Mouse (Mus musculus) hematopoietic multipotent progenitor cell, adult 10-12 weeks (in vitro differentiated cells): ENCODE data around the gene Rnf212. TPM values are rescaled to one million over a fixed set of nuclear protein-coding genes. Genes with fewer than 3 reads are reported as not detected.

Experiments
- polyA plus RNA-seq: library from polyadenylated mRNA; stranded (reverse); fragments of >175 nt; gene quantifications from 2 replicates; pipeline ENCODE4 v1.2.3, GENCODE M21; 2012; ENCODE audit warnings: low replicate concordance

The Rnf212 gene
- 0.47 TPM in 1 of 2 replicates, not detected in the other for polyA plus RNA-seq

DNA sequence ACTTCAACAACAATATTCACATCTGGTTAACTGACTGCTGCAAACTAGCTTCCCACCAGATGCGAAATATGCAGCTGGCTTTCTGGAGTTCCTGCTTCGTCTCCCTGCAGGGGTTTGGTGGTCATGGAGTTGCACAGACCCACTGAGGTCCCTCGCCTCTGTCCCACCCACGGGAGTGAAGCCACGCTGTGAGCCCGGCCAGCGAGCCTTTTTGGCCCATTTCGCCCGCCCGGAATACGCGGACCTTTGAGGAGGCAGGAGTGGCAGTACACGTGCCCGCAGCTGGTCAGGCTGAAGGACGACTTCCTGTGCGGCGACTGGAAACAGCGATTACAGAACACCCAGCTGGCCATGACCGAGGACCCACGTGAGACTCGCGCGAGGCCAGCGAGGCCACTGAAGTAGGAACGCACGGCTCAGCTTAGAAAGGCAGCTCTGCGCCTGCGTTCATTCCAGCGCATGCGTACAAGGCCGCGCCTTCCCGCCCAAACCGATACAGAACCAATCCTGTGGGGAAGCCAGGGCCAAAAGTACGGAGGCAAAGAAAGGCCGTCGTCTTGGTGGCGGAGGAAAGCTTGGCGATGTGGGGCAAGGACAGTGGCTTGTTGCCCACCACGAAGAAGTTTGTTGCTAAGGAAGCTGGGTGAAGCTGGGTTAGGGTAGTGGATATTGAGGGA lies at the start of gene Rnf212:
Gene Rnf212, minus strand, starts transcription at position 353 of the 677 bp plus-strand sequence.

DNA sequence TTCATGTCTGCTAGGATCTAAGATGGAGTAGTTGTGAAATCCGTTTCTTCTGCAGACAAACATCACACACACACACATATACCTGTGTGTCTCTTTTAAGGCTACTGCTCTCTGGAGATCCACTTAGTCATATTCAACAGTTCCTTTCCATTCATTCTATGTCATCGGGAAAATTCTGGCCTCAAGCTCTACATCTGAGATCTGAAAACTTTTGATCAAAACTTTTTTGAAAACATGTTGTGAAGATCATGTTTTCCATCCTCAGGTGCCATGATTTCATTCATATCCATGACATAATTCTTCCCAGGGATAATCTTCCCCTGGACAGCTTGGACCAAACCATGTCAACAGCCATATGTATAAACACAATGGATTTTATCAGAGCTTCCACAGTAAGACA lies 34.0 kb upstream of the Rnf212 start, which contains the start of gene Vmn2r8:
Gene Vmn2r8, minus strand, starts transcription at position 101 of the 400 bp plus-strand sequence.

DNA sequence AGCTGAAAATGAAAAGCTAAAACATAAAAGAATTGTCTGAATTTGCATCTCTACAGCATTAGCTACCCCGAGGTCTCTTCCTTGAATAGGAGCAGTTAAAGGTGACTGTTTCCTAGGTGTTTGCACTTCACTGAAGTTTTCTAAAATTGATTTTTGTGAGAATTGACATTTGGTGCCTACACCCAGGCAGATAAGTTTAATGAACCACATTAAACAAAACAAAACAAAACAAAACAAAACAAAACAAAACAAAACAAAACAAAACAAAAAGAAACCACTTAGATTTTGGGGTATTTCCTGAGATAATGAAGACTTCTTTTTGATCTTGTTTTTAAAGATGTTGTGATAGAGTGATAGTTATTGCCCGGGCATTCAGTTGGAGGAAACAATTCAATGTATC lies 20.5 kb upstream of the Rnf212 start, which contains the start of gene Tmed11:
Gene Tmed11, minus strand, starts transcription at position 101 of the 400 bp plus-strand sequence.

DNA sequence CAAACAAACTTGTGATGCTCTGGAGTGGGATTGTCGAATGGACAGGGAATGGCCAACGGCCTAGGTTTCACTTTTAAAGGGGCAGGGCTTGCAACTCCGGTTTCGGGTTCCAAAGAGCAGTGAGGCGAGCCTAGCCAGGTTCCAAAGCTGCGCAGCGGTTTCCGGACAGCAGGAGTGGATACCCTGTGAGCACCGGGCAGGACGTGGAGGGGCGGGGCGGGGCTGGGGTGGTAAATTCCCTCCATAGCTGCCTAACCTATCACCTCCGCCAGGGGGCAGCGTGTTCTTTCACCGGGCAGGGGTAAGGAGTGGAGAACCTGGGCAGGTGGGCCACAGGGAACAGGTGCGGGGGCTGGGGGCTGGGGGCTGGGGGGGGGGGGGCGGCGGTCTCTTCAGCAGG lies 82.5 kb downstream of the Rnf212 start, which contains the start of gene Fgfrl1:
Gene Fgfrl1, plus strand, starts transcription at position 112 of the 400 bp plus-strand sequence.

Other genes starting within 250 kb of the Rnf212 start
- 0.24 and 0.42 TPM in 2 replicates for gene Cplx1, start 225.0 kb downstream of the Rnf212 start, polyA plus RNA-seq
- 78.6 and 91.9 TPM in 2 replicates for gene Gak, start 145.2 kb downstream of the Rnf212 start, polyA plus RNA-seq
- 2.8 and 4.8 TPM in 2 replicates for gene Tmem175, start 145.2 kb downstream of the Rnf212 start, polyA plus RNA-seq
- gene Idua, start 114.7 kb downstream of the Rnf212 start, polyA plus RNA-seq = 19.4 and 24.3 TPM in 2 replicates
- gene Dgkq, start 105.3 kb downstream of the Rnf212 start, polyA plus RNA-seq = 6.7 and 11.7 TPM in 2 replicates
- 0.11 and 2.2 TPM in 2 replicates for gene Slc26a1, start 99.4 kb downstream of the Rnf212 start, polyA plus RNA-seq
- 4.9 and 9.6 TPM in 2 replicates for gene Fgfrl1, start 82.6 kb downstream of the Rnf212 start, polyA plus RNA-seq
- not detected in 2 replicates for gene Tmed11, start 20.4 kb upstream of the Rnf212 start, polyA plus RNA-seq
- gene Vmn2r8, start 33.9 kb upstream of the Rnf212 start, polyA plus RNA-seq = not detected in 2 replicates
- gene Vmn2r9, start 77.6 kb upstream of the Rnf212 start, polyA plus RNA-seq = not detected in 2 replicates
- not detected in 2 replicates for gene Vmn2r10, start 231.5 kb upstream of the Rnf212 start, polyA plus RNA-seq